Mouse (Mus musculus) intestine, embryonic 16.5 days (tissue): Measurements from ENCODE around the gene Dcbld1. TPM values are rescaled to one million over a fixed set of nuclear protein-coding genes. Genes with fewer than 3 reads are reported as not detected.

Experiments
- ATAC-seq: fragments of 200-750 bp; cut with Nextera tagmentation; 2 replicates; pipeline ENCODE4 v1.8.0; 2017; ENCODE audit warnings: moderate TSS enrichment, moderate library complexity
- H3K27ac ChIP-seq: fragments of 300-500 bp; sonication (generic); 2 replicates; pipeline ENCODE4 v1.5.1; 2014; ENCODE audit warnings: mild to moderate bottlenecking, low read length
- H3K27me3 ChIP-seq: fragments of 300-500 bp; sonication (generic); replicated peaks from 2 replicates; pipeline ENCODE4 v1.6.1; 2014; ENCODE audit warnings: low read length, control low read depth, mixed read lengths; ENCODE audit not compliant: control insufficient read depth, insufficient read depth
- H3K36me3 ChIP-seq: fragments of 300-500 bp; sonication (generic); 2 replicates; pipeline ENCODE4 v1.6.1; 2014; ENCODE audit warnings: low read length, control low read depth; ENCODE audit not compliant: control insufficient read depth, insufficient read depth
- H3K4me1 ChIP-seq: fragments of 300-500 bp; sonication (generic); 2 replicates; pipeline ENCODE4 v1.6.1; 2014; ENCODE audit warnings: low read length, control low read depth, mixed read lengths; ENCODE audit not compliant: control insufficient read depth, insufficient read depth
- H3K4me2 ChIP-seq: fragments of 300-500 bp; sonication (generic); 2 replicates; pipeline ENCODE4 v1.6.1; 2014; ENCODE audit warnings: low read depth, low read length, control low read depth
- H3K4me3 ChIP-seq: fragments of 300-500 bp; sonication (generic); 2 replicates; pipeline ENCODE4 v1.5.1; 2014; ENCODE audit warnings: mild to moderate bottlenecking, low read length
- H3K9ac ChIP-seq: fragments of 300-500 bp; sonication (generic); 2 replicates; pipeline ENCODE4 v1.6.1; 2014; ENCODE audit warnings: low read depth, low read length
- H3K9me3 ChIP-seq: fragments of 300-500 bp; sonication (generic); 2 replicates; pipeline ENCODE4 v1.6.1; 2016; ENCODE audit warnings: low read length, control low read depth; ENCODE audit not compliant: control insufficient read depth
- WGBS: fragments of 180-500 bp; shearing (Covaris S2); extraction: QIAGEN DNeasy Blood & Tissue Kit; methylation state at CpG from one replicate; pipeline ENCODE4 v1.1.7; 2014; 5-methylcytosine and 5-hydroxymethylcytosine counted together
- polyA plus RNA-seq: library from polyadenylated mRNA; unstranded; fragments of >200 nt; fragmentation: Nextera tagmentation; extraction: Ambion mirVana; gene quantifications from 2 replicates; pipeline ENCODE4 v1.2.1, GENCODE M21; 2015

The Dcbld1 gene
- polyA plus RNA-seq, 1 experiment from 2014 or later, result 45.9 TPM

- no peaks in the 10 kb centered on the region for H3K36me3 ChIP-seq
- H3K9ac ChIP-seq, result no peak overlapping the region
- H3K9me3 ChIP-seq, result no peaks in the 10 kb centered on the region
- WGBS, result 59% methylated on average over 2 of the region's 2 CpGs
- no peak overlapping the region for H3K4me3 ChIP-seq
- ATAC-seq, result no peak
- no peaks in the 10 kb centered on the region for H3K4me1 ChIP-seq
- H3K27ac ChIP-seq, result no peak overlapping the region
- no peaks in the 10 kb centered on the region for H3K27me3 ChIP-seq
- H3K4me2 ChIP-seq, result no peak overlapping the region
Measured at GRCm38 (mm10) chr10:52257768-52258167, 24.3 kb downstream of the Dcbld1 start.

- Histone ChIP-seq H3K4me1 (no peaks in the 10 kb centered on the region), H3K9me3 (no peaks in the 10 kb centered on the region), H3K36me3 (no peaks in the 10 kb centered on the region), H3K27me3 (no peaks in the 10 kb centered on the region), H3K4me2 (no peak overlapping the region), H3K27ac (no peak overlapping the region), H3K4me3 (no peak overlapping the region), H3K9ac (no peak overlapping the region)
- 51% methylated on average over 13 of the region's 13 CpGs for WGBS
- no peak for ATAC-seq
Measured at GRCm38 (mm10) chr10:52258180-52258948, 24.9 kb downstream of the Dcbld1 start.

- Histone ChIP-seq H3K4me3 (no peak overlapping the region), H3K4me2 (no peak overlapping the region), H3K9ac (no peak overlapping the region), H3K4me1 (no peaks in the 10 kb centered on the region), H3K27ac (no peak overlapping the region), H3K27me3 (no peaks in the 10 kb centered on the region), H3K9me3 (no peaks in the 10 kb centered on the region), H3K36me3 (peaks cover 4% of the 10 kb centered on the region; the same call in 1 of the 2 replicates)
- WGBS, result 78% methylated on average over 4 of the region's 4 CpGs
- no peak for ATAC-seq
Measured at GRCm38 (mm10) chr10:52260209-52260608, 26.8 kb downstream of the Dcbld1 start.

- H3K36me3 ChIP-seq, result peaks cover 4% of the 10 kb centered on the region; the same call in 1 of the 2 replicates
- WGBS, result 91% methylated on average over 5 of the region's 5 CpGs
Measured at GRCm38 (mm10) chr10:52264162-52264561, 30.7 kb downstream of the Dcbld1 start.

GRCm38 (mm10) chr10:52268879-52269278 is 35.5 kb downstream of the Dcbld1 start:
- Histone ChIP-seq H3K4me3 (no peak overlapping the region), H3K9ac (no peak overlapping the region), H3K27me3 (no peaks in the 10 kb centered on the region), H3K27ac (no peak overlapping the region), H3K36me3 (peaks cover 4% of the 10 kb centered on the region; the same call in 1 of the 2 replicates), H3K4me1 (no peaks in the 10 kb centered on the region), H3K9me3 (no peaks in the 10 kb centered on the region), H3K4me2 (no peak overlapping the region)
- ATAC-seq, result no peak
- WGBS, result 91% methylated on average over 5 of the region's 5 CpGs

More at GRCm38 (mm10) chr10:52264162-52264561, 30.7 kb downstream of the Dcbld1 start:
- Histone ChIP-seq H3K27ac (no peak overlapping the region), H3K27me3 (no peaks in the 10 kb centered on the region), H3K4me3 (no peak overlapping the region), H3K4me2 (no peak overlapping the region), H3K4me1 (no peaks in the 10 kb centered on the region), H3K9me3 (no peaks in the 10 kb centered on the region), H3K9ac (no peak overlapping the region)
- no peak for ATAC-seq

- Histone ChIP-seq H3K4me1 (no peaks in the 10 kb centered on the region), H3K36me3 (no peaks in the 10 kb centered on the region), H3K4me2 (no peak overlapping the region), H3K27me3 (no peaks in the 10 kb centered on the region), H3K9me3 (no peaks in the 10 kb centered on the region), H3K4me3 (no peak overlapping the region), H3K27ac (no peak overlapping the region), H3K9ac (no peak overlapping the region)
- ATAC-seq, result no peak
- 71% methylated on average over 5 of the region's 5 CpGs for WGBS
Measured at GRCm38 (mm10) chr10:52271385-52271784, 38.0 kb downstream of the Dcbld1 start.

GRCm38 (mm10) chr10:52273012-52273411 is 39.6 kb downstream of the Dcbld1 start:
- no peak overlapping the region for H3K9ac ChIP-seq
- H3K4me1 ChIP-seq, result no peaks in the 10 kb centered on the region; the same call in 1 of the 2 replicates
- H3K9me3 ChIP-seq, result no peaks in the 10 kb centered on the region
- no peak overlapping the region for H3K27ac ChIP-seq
- ATAC-seq, result no peak
- no peaks in the 10 kb centered on the region for H3K36me3 ChIP-seq
- H3K27me3 ChIP-seq, result no peaks in the 10 kb centered on the region
- WGBS, result 66% methylated on average over 2 of the region's 2 CpGs
- no peak overlapping the region for H3K4me3 ChIP-seq
- H3K4me2 ChIP-seq, result no peak overlapping the region

- H3K36me3 ChIP-seq, result no peaks in the 10 kb centered on the region
- no peak for ATAC-seq
- no peak overlapping the region for H3K27ac ChIP-seq
- no peak overlapping the region for H3K4me2 ChIP-seq
- no peaks in the 10 kb centered on the region for H3K9me3 ChIP-seq
- no peak overlapping the region for H3K9ac ChIP-seq
- 54% methylated on average over 8 of the region's 8 CpGs for WGBS
- H3K4me1 ChIP-seq, result peaks cover 4% of the 10 kb centered on the region
- no peaks in the 10 kb centered on the region for H3K27me3 ChIP-seq
- H3K4me3 ChIP-seq, result no peak overlapping the region
Measured at GRCm38 (mm10) chr10:52274001-52274909, 40.8 kb downstream of the Dcbld1 start.

- Histone ChIP-seq H3K36me3 (no peaks in the 10 kb centered on the region), H3K4me3 (no peak overlapping the region), H3K9me3 (no peaks in the 10 kb centered on the region), H3K27ac (no peak overlapping the region), H3K4me2 (no peak overlapping the region), H3K27me3 (no peaks in the 10 kb centered on the region), H3K9ac (no peak overlapping the region), H3K4me1 (peaks cover 4% of the 10 kb centered on the region)
- WGBS, result 63% methylated on average over 15 of the region's 15 CpGs
- no peak for ATAC-seq
Measured at GRCm38 (mm10) chr10:52274910-52275604, 41.6 kb downstream of the Dcbld1 start.
